Mouse (Mus musculus) E14TG2a.4 (cell line): Measurements from ENCODE around the gene Mt4.
A peak's percentile ranks its signal among the peaks of the same experiment; 100 is the strongest.

Source experiments
- H3K27me3 ChIP-seq: 2 replicates; pipeline ENCODE4 v1.6.1; 2014; ENCODE audit warnings: low read length, control low read depth; ENCODE audit not compliant: insufficient read depth
- H3K36me3 ChIP-seq: 2 replicates; pipeline ENCODE4 v1.6.1; 2014; ENCODE audit warnings: low read length, control low read depth; ENCODE audit not compliant: insufficient read depth
- H3K4me1 ChIP-seq: replicated peaks from 2 replicates; pipeline ENCODE4 v1.6.1; 2014; ENCODE audit warnings: low read depth, low read length, control low read depth
- H3K4me3 ChIP-seq: replicated peaks from 2 replicates; pipeline ENCODE4 v1.5.1; 2014; ENCODE audit warnings: mild to moderate bottlenecking, low read length
- H3K9me3 ChIP-seq: 2 replicates; pipeline ENCODE4 v1.6.1; 2014; ENCODE audit warnings: low read length, control low read depth
- CTCF ChIP-seq: conservative IDR thresholded peaks from 2 replicates; pipeline ENCODE4 v1.5.1; 2014; ENCODE audit warnings: low read length
- NANOG ChIP-seq: IDR thresholded peaks from 2 replicates; pipeline ENCODE4 v1.6.1; 2014; ENCODE audit warnings: borderline replicate concordance, low read length, mixed read lengths
- POU5F1 ChIP-seq: IDR thresholded peaks from 2 replicates; pipeline ENCODE4 v1.6.1; 2014; ENCODE audit warnings: low read length, borderline replicate concordance

Gene Mt4

DNA sequence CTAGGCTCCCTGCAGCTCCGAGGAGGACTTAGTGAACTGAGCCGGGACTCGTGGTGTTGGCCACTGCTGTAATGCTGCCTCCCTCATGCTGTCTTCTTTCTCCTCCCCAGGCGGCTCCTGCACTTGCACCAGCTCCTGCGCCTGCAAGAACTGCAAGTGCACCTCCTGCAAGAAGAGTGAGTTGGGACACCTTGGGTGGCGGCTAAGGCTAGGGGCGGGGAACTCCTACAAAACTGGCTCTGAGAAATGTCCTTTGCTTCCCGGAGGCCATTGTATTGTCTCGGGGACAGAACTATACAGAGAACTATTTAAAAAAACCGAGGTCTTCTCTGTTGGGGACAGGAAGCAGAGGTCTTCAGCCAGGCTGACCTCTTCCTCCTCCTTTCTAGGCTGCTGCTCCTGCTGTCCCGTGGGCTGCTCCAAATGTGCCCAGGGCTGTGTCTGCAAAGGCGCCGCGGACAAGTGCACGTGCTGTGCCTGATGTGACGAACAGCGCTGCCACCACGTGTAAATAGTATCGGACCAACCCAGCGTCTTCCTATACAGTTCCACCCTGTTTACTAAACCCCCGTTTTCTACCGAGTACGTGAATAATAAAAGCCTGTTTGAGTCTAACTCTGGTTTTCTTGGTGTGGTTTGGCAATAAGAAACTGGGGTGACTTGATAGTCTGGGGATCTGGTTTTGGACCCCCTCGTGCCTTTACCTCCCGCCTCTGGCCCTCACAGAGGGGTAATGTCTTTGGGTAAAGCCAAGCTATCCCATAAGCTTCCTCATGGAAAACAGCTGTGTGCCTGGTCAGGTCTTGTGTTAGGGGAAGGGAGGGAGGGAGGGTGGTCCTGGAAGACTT, 42.9 kb downstream of the Mt4 start:
- peaks cover 77% of the 10 kb centered on the region for H3K4me1 ChIP-seq
- no peaks in the 10 kb centered on the region for H3K36me3 ChIP-seq
- no peaks in the 10 kb centered on the region for H3K9me3 ChIP-seq
- no peak for TF ChIP-seq NANOG
- TF ChIP-seq CTCF, result no peak
- no peak for TF ChIP-seq POU5F1
- H3K4me3 ChIP-seq, result peak overlapping the region; percentile 86
- H3K27me3 ChIP-seq, result peaks cover 45% of the 10 kb centered on the region

DNA sequence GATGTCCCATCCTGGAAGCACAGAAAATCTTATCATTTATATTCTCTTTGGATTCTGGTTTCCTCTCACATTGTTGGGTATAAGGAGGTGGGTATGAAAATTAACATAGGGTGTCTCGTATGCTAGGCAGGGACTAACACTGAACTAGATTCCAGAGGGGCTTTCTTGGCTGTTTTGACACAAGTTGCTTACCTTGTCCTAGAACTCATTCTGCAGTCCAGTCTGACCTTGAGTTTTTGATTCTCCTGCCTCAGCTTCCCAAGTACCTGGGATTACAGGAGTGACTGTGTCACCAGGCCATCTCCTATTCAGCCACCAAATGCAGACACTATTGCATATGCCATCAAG, 43.5 kb downstream of the Mt4 start:
- H3K27me3 ChIP-seq, result peaks cover 45% of the 10 kb centered on the region
- H3K4me3 ChIP-seq, result peak overlapping the region; percentile 86
- TF ChIP-seq CTCF (no peak), POU5F1 (no peak), NANOG (no peak)

DNA sequence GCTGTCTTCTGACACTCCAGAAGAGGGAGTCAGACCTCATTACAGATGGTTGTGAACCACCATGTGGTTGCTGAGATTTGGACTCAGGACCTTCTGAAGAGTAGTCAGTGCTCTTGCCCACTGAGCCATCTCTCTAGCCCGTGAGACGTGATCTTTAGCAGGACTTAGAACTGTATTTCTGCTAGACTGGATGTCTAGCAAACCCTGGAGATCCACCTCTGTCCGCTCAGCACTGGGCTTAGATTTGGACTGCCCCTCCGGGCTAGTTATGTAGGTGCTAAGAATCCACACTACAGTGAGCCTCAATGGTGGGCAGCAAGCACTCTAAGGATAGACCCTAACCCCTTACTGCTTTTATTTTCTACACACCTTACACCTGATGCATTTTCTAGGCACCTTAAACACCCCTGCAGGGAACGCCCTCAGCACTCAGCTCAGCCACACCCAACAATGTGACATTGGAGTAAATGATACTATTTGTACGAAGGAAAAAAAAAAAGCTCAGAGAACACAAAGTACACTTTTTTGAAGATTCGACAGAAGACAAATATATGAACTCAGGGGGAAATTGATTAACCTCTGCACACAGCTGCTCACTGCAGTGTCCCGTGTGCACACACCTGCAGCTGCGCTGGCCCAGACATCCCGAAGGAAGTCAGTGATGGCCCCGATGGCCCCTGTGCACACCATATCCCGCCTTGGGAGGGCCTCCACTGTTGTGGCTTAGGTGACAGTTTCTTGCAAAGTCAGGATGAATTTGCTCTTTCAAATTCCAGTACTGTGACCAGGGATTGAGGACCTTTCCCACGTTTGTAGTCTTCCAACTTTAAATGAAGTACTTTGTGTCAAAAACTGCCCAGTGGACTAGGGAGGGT, 45.3 kb downstream of the Mt4 start:
- H3K27me3 ChIP-seq, result peaks cover 50% of the 10 kb centered on the region
- H3K9me3 ChIP-seq, result no peaks in the 10 kb centered on the region
- H3K4me3 ChIP-seq, result peak overlapping the region; percentile 65
- TF ChIP-seq POU5F1 (no peak), CTCF (no peak), NANOG (no peak)
- H3K36me3 ChIP-seq, result no peaks in the 10 kb centered on the region
- peaks cover 81% of the 10 kb centered on the region for H3K4me1 ChIP-seq

More for the DNA sequence above, 43.5 kb downstream of the Mt4 start:
- no peaks in the 10 kb centered on the region for H3K9me3 ChIP-seq
- H3K4me1 ChIP-seq, result peaks cover 74% of the 10 kb centered on the region
- H3K36me3 ChIP-seq, result no peaks in the 10 kb centered on the region

DNA sequence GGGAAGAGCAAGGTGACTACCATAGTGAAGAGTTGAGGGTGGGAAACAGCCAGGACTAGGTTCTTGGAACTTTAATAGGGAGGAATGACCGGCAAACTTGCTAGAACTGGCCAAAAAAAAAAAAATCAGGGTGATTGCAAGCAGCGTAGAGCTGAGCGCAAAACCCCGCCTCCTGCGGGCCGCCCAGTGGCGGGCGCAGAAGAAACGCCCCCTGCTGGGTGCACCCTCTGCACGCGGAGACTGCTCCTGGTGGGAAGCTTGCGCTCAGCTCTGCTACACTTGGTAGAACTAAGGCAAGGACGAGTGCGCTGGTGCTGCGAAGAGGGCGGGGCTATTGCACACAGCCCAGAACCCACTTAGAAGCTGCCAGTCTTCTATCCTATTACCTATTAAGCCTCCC, 46.1 kb downstream of the Mt4 start:
- Histone ChIP-seq H3K36me3 (no peaks in the 10 kb centered on the region), H3K9me3 (no peaks in the 10 kb centered on the region)
- TF ChIP-seq CTCF (no peak), NANOG (no peak), POU5F1 (no peak)

DNA sequence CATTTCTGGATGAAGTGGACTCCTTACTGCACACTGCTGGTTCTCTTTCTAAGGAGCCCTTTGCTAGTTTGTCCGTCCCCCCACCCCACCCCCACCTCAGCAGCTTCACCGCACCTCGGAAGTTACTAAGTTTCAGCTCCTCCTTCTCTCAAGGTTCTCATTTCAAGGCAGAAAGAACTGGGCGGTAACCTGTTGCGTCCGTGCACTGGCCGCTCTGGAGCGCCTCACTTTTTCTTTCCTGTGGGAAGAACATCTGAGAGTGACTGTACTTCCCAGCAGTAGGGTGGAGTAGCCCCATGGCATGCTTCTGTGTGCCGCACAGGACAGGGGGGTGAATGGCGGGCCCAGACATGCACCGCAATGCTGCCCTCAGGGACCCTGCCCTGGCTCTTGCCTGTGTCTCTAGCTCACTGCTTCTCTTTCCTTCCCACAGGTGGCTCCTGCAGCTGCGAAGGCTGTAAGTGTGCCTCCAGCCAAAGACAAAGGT, 47.4 kb downstream of the Mt4 start:
- no peaks in the 10 kb centered on the region for H3K36me3 ChIP-seq
- no peak for TF ChIP-seq CTCF
- TF ChIP-seq NANOG, result no peak
- TF ChIP-seq POU5F1, result no peak

More for the DNA sequence above, 46.1 kb downstream of the Mt4 start:
- Histone ChIP-seq H3K4me1 (peaks cover 88% of the 10 kb centered on the region), H3K4me3 (peak overlapping the region; percentile 65), H3K27me3 (peaks cover 49% of the 10 kb centered on the region)

DNA sequence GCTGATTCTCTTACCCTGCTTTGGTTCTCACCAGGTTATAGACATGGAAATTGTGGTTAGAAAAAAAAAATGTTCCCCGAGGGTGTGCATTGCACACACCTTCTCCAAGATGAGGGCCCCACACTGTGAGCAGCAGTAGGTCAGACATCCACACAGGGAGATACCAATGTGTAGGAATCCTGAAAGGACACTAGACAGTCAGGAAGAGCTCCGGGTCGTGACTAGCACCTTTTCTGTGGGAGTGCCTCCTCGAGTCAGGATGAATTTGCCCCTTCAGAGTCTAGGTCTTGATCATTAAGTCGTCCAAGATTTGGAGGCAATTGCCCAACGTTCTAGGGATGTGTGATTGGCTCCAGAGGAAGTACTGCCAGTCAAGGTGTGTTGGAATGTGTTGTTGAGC, 48.8 kb downstream of the Mt4 start:
- TF ChIP-seq NANOG (no peak), POU5F1 (no peak), CTCF (no peak)
- Histone ChIP-seq H3K36me3 (no peaks in the 10 kb centered on the region), H3K27me3 (peaks cover 25% of the 10 kb centered on the region), H3K4me3 (peak overlapping the region; percentile 63; the same call in 1 of the 2 replicates), H3K4me1 (peaks cover 87% of the 10 kb centered on the region), H3K9me3 (no peaks in the 10 kb centered on the region)

More for the DNA sequence above, 47.4 kb downstream of the Mt4 start:
- no peaks in the 10 kb centered on the region for H3K9me3 ChIP-seq
- peaks cover 37% of the 10 kb centered on the region for H3K27me3 ChIP-seq
- H3K4me1 ChIP-seq, result peaks cover 87% of the 10 kb centered on the region
- H3K4me3 ChIP-seq, result peak overlapping the region; percentile 65

DNA sequence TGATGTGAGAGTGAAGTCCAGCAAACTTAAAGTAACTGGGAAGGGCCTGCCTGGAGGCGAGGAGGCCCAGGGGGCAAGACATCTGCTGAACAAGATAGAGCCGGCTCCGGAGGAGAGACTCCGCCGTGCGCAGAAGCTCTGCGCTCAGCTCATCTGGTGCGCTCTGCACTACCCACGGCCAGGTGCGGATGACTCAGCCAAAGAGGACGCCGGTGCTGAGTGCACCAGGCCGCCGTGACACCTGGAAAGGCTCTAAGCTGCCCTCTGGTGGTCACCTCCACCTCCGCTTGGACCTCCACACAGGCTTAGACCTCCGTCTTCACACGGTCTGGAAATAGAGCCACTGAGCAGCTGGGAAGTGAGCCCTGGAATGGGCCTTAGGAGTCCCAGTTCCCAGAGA, 49.5 kb downstream of the Mt4 start:
- no peaks in the 10 kb centered on the region for H3K9me3 ChIP-seq
- H3K36me3 ChIP-seq, result no peaks in the 10 kb centered on the region

More for the DNA sequence above, 49.5 kb downstream of the Mt4 start:
- Histone ChIP-seq H3K27me3 (peaks cover 22% of the 10 kb centered on the region), H3K4me3 (peak overlapping the region; percentile 63), H3K4me1 (peaks cover 91% of the 10 kb centered on the region)
- TF ChIP-seq POU5F1 (no peak), CTCF (peak; percentile 49), NANOG (no peak)
